Mouse (Mus musculus) kidney, adult 2 months (tissue): Measurements from ENCODE around the gene Tspan1.

Experiments used
- CTCF ChIP-seq: fragments of 200-500 bp; conservative IDR thresholded peaks from 2 replicates; pipeline ENCODE4 v1.5.1; 2011; ENCODE audit warnings: low read depth, mild to moderate bottlenecking, control low read depth, low read length, moderate library complexity, mixed read lengths; ENCODE audit not compliant: insufficient read depth, insufficient read length
- POLR2A ChIP-seq: fragments of 200-500 bp; IDR thresholded peaks from one replicate; pipeline ENCODE4 v1.6.1; 2011; ENCODE audit warnings: low read depth, low read length, control low read depth

DNA sequence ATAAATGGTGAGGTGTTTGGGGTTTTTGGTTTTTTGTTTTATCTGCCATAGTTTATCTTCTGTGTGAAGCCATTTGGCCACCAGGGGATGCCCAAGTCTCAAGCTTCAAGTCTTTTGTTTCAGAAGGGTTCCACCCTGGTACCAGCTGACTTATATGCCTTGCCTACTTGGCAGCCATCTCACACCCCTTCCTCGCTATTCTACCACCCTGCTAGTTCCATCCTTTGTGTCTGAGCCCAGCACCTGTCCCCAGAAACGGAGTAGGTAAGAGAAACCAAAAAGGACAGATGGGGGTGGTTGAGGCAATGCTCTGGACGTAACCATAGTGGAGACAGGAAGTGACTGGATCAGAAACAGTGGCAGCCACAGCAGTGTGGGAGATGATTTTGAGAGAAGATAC lies 7.5 kb downstream of the Tspan1 start:
- no peak for TF ChIP-seq CTCF
- TF ChIP-seq POLR2A, result no peak
